Mouse (Mus musculus) forebrain, embryonic 12.5 days (tissue): ENCODE data around the gene Neil1. TPM values are rescaled to one million over a fixed set of nuclear protein-coding genes. Genes with fewer than 3 reads are reported as not detected.

ENCODE experiments used
- ATAC-seq: fragments of 200-750 bp; cut with Nextera tagmentation; 2 replicates; pipeline ENCODE4 v1.8.0; 2017; ENCODE audit warnings: moderate TSS enrichment; ENCODE audit not compliant: low FRiP score
- H3K27ac ChIP-seq: fragments of 300-500 bp; sonication (generic); 2 replicates; pipeline ENCODE4 v1.5.1; 2016; ENCODE audit warnings: mild to moderate bottlenecking
- H3K27me3 ChIP-seq: fragments of 300-500 bp; sonication (generic); 2 replicates; pipeline ENCODE4 v1.6.1; 2016; ENCODE audit warnings: mild to moderate bottlenecking
- H3K36me3 ChIP-seq: fragments of 300-500 bp; sonication (generic); replicated peaks from 2 replicates; pipeline ENCODE4 v1.6.1; 2016; ENCODE audit warnings: mild to moderate bottlenecking
- H3K4me1 ChIP-seq: fragments of 300-500 bp; sonication (generic); 2 replicates; pipeline ENCODE4 v1.6.1; 2016
- H3K4me2 ChIP-seq: fragments of 300-500 bp; sonication (generic); 2 replicates; pipeline ENCODE4 v1.6.1; 2016; ENCODE audit warnings: mild to moderate bottlenecking, moderate library complexity
- H3K4me3 ChIP-seq: fragments of 300-500 bp; sonication (generic); replicated peaks from 2 replicates; pipeline ENCODE4 v1.5.1; 2016; ENCODE audit warnings: mild to moderate bottlenecking
- H3K9ac ChIP-seq: fragments of 300-500 bp; sonication (generic); 2 replicates; pipeline ENCODE4 v1.6.1; 2016; ENCODE audit warnings: mild to moderate bottlenecking
- H3K9me3 ChIP-seq: fragments of 300-500 bp; sonication (generic); 2 replicates; pipeline ENCODE4 v1.6.1; 2016
- WGBS: fragments of 180-500 bp; shearing (Covaris S2); methylation state at CpG from one replicate; pipeline ENCODE4 v1.1.7; 2016; 5-methylcytosine and 5-hydroxymethylcytosine counted together
- polyA plus RNA-seq: library from polyadenylated mRNA; unstranded; fragments of >200 nt; fragmentation: Nextera tagmentation; extraction: Ambion mirVana; gene quantifications from 2 replicates; pipeline ENCODE4 v1.2.1, GENCODE M21; 2016

Neil1 gene
- 6.1 TPM in 2 replicates for polyA plus RNA-seq

- Histone ChIP-seq H3K4me2 (peak within 1 kb of the TSS; percentile 75), H3K9me3 (no peaks in the 10 kb centered on the region), H3K4me3 (peak within 1 kb of the TSS; percentile 51), H3K36me3 (peaks cover 8% of the 10 kb centered on the region), H3K27ac (peak within 1 kb of the TSS; percentile 88), H3K4me1 (peaks cover 15% of the 10 kb centered on the region), H3K9ac (peak within 1 kb of the TSS; percentile 69), H3K27me3 (no peaks in the 10 kb centered on the region)
- 1% methylated on average over 27 of the region's 27 CpGs for WGBS
- ATAC-seq = peak; percentile 88
Observed at GRCm38 (mm10) chr9:57148144-57148878, at the start of gene Neil1. Gene Neil1 (minus strand): TSS chr9:57148305.

GRCm38 (mm10) chr9:57197414-57197813, 49.3 kb upstream of the Neil1 start:
- H3K4me3 ChIP-seq = no peak overlapping the region
- H3K27me3 ChIP-seq = no peaks in the 10 kb centered on the region
- H3K4me2 ChIP-seq = no peak overlapping the region
- no peak for ATAC-seq
- no peaks in the 10 kb centered on the region for H3K4me1 ChIP-seq
- H3K36me3 ChIP-seq = no peaks in the 10 kb centered on the region
- H3K9me3 ChIP-seq = no peaks in the 10 kb centered on the region
- no peak overlapping the region for H3K27ac ChIP-seq
- WGBS = 76% methylated on average over 8 of the region's 8 CpGs
- H3K9ac ChIP-seq = no peak overlapping the region

- ATAC-seq = no peak
- H3K4me1 ChIP-seq = no peaks in the 10 kb centered on the region
- no peaks in the 10 kb centered on the region for H3K27me3 ChIP-seq
- no peak overlapping the region for H3K27ac ChIP-seq
- H3K36me3 ChIP-seq = no peaks in the 10 kb centered on the region
- H3K9me3 ChIP-seq = no peaks in the 10 kb centered on the region
- H3K4me3 ChIP-seq = no peak overlapping the region
- 83% methylated on average over 3 of the region's 3 CpGs for WGBS
- no peak overlapping the region for H3K9ac ChIP-seq
- no peak overlapping the region for H3K4me2 ChIP-seq
Observed at GRCm38 (mm10) chr9:57196708-57197107, 48.6 kb upstream of the Neil1 start.

GRCm38 (mm10) chr9:57168411-57168810, 20.3 kb upstream of the Neil1 start:
- 84% methylated on average over 5 of the region's 5 CpGs for WGBS
- Histone ChIP-seq H3K4me3 (no peak overlapping the region), H3K27ac (no peak overlapping the region), H3K9me3 (no peaks in the 10 kb centered on the region), H3K36me3 (no peaks in the 10 kb centered on the region), H3K27me3 (no peaks in the 10 kb centered on the region), H3K4me1 (no peaks in the 10 kb centered on the region), H3K4me2 (no peak overlapping the region), H3K9ac (no peak overlapping the region)
- no peak for ATAC-seq

- Histone ChIP-seq H3K4me1 (no peaks in the 10 kb centered on the region), H3K9ac (no peak overlapping the region), H3K4me3 (no peak overlapping the region), H3K27me3 (no peaks in the 10 kb centered on the region), H3K27ac (no peak overlapping the region), H3K36me3 (no peaks in the 10 kb centered on the region), H3K9me3 (no peaks in the 10 kb centered on the region), H3K4me2 (no peak overlapping the region)
- 85% methylated on average over 2 of the region's 2 CpGs for WGBS
- ATAC-seq = no peak
Observed at GRCm38 (mm10) chr9:57166173-57166572, 18.1 kb upstream of the Neil1 start.

- 43% methylated on average over 2 of the region's 2 CpGs for whole genome bisulfite sequencing
- ATAC-seq = no peak
- Histone ChIP-seq H3K27ac (no peak overlapping the region), H3K4me1 (peaks cover 5% of the 10 kb centered on the region; the same call in 1 of the 2 replicates), H3K4me2 (no peak overlapping the region), H3K27me3 (peaks cover 6% of the 10 kb centered on the region), H3K36me3 (no peaks in the 10 kb centered on the region), H3K9me3 (no peaks in the 10 kb centered on the region), H3K4me3 (no peak overlapping the region), H3K9ac (no peak overlapping the region)
Observed at GRCm38 (mm10) chr9:57163137-57163536, 15.0 kb upstream of the Neil1 start.

GRCm38 (mm10) chr9:57162496-57162895, 14.4 kb upstream of the Neil1 start:
- Histone ChIP-seq H3K4me3 (no peak overlapping the region), H3K27ac (no peak overlapping the region), H3K9me3 (no peaks in the 10 kb centered on the region), H3K4me2 (no peak overlapping the region), H3K9ac (no peak overlapping the region), H3K4me1 (peaks cover 9% of the 10 kb centered on the region), H3K36me3 (no peaks in the 10 kb centered on the region), H3K27me3 (peaks cover 6% of the 10 kb centered on the region)
- no peak for ATAC-seq
- 26% methylated on average over 3 of the region's 3 CpGs for WGBS

GRCm38 (mm10) chr9:57158506-57158905, 10.4 kb upstream of the Neil1 start:
- H3K4me1 ChIP-seq = peaks cover 22% of the 10 kb centered on the region
- WGBS = 36% methylated on average over 11 of the region's 11 CpGs
- H3K9ac ChIP-seq = peak overlapping the region; percentile 76; the same call in 1 of the 2 replicates
- peaks cover 10% of the 10 kb centered on the region for H3K36me3 ChIP-seq
- peak overlapping the region; percentile 42; the same call in 1 of the 2 replicates for H3K27ac ChIP-seq
- H3K4me2 ChIP-seq = peak overlapping the region; percentile 97
- peaks cover 6% of the 10 kb centered on the region for H3K27me3 ChIP-seq
- ATAC-seq = peak; percentile 37
- no peaks in the 10 kb centered on the region for H3K9me3 ChIP-seq
- H3K4me3 ChIP-seq = peak overlapping the region; percentile 82

- Histone ChIP-seq H3K4me2 (peak within 1 kb of the TSS; percentile 97), H3K4me1 (peaks cover 22% of the 10 kb centered on the region), H3K27ac (peak within 1 kb of the TSS; percentile 42; the same call in 1 of the 2 replicates), H3K4me3 (peak within 1 kb of the TSS; percentile 82), H3K9ac (peak within 1 kb of the TSS; percentile 76), H3K27me3 (peaks cover 6% of the 10 kb centered on the region), H3K36me3 (peaks cover 10% of the 10 kb centered on the region), H3K9me3 (no peaks in the 10 kb centered on the region)
- peak; percentile 94 for ATAC-seq
- WGBS = under 1% methylated on average over 24 of the region's 24 CpGs
Observed at GRCm38 (mm10) chr9:57158013-57158470, 9.9 kb upstream of the Neil1 start, which contains the start of gene Commd4. Gene Commd4 (minus strand): TSS chr9:57158331.

GRCm38 (mm10) chr9:57157499-57157898, 9.4 kb upstream of the Neil1 start:
- Histone ChIP-seq H3K27me3 (peaks cover 6% of the 10 kb centered on the region), H3K4me3 (peak overlapping the region; percentile 82), H3K9ac (peak overlapping the region; percentile 76), H3K27ac (no peak overlapping the region), H3K36me3 (peaks cover 10% of the 10 kb centered on the region), H3K9me3 (no peaks in the 10 kb centered on the region), H3K4me1 (peaks cover 22% of the 10 kb centered on the region), H3K4me2 (peak overlapping the region; percentile 97)
- 34% methylated on average over 13 of the region's 13 CpGs for WGBS
- no peak; the same call in 1 of the 2 replicates for ATAC-seq

GRCm38 (mm10) chr9:57156823-57157222, 8.7 kb upstream of the Neil1 start:
- Histone ChIP-seq H3K4me3 (peak overlapping the region; percentile 82; the same call in 1 of the 2 replicates), H3K4me2 (0 out of 2 replicates have a peak overlapping the region, but pooled peaks have one; percentile 97), H3K27ac (no peak overlapping the region), H3K9ac (no peak overlapping the region), H3K36me3 (peaks cover 10% of the 10 kb centered on the region), H3K27me3 (peaks cover 6% of the 10 kb centered on the region), H3K9me3 (no peaks in the 10 kb centered on the region), H3K4me1 (peaks cover 22% of the 10 kb centered on the region)
- 84% methylated on average over 8 of the region's 8 CpGs for WGBS
- no peak for ATAC-seq

GRCm38 (mm10) chr9:57156383-57156782, 8.3 kb upstream of the Neil1 start:
- ATAC-seq = no peak
- no peak overlapping the region for H3K4me3 ChIP-seq
- H3K36me3 ChIP-seq = peaks cover 10% of the 10 kb centered on the region
- no peak overlapping the region for H3K9ac ChIP-seq
- H3K9me3 ChIP-seq = no peaks in the 10 kb centered on the region
- H3K27me3 ChIP-seq = peaks cover 6% of the 10 kb centered on the region
- H3K4me1 ChIP-seq = peaks cover 22% of the 10 kb centered on the region
- 90% methylated on average over 7 of the region's 7 CpGs for WGBS
- no peak overlapping the region for H3K27ac ChIP-seq
- no peak overlapping the region for H3K4me2 ChIP-seq
